Mouse (Mus musculus): ENCODE results near the gene Tifab. TPM values are rescaled to one million over a fixed set of nuclear protein-coding genes. Genes with fewer than 3 reads are reported as not detected.

Tifab gene
- polyA plus RNA-seq, 1 experiment: 0.03 TPM

DNA sequence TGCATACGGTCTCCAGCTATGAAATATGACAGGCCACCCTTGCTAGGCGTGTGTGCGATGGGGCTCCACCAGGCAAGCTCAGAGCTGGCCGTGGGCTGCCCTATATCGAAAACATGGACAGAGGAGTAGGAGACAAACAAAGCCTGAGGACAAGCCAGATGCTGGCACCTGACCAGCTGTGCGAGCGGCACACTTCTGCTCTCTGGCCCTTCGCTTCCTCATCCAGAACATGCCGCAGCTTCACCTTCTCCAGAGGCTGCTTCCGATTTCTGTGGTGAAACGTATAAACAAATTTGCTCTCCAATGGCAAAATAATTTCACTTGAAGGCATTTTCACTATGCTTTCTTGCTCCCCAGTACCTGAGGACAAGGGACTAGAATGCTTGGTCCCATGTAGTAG lies 13.1 kb downstream of the Tifab start:
- no peaks in the 10 kb centered on the region for H3K36me3 ChIP-seq (ENCODE audit: control insufficient read depth)
- H3K27me3 ChIP-seq (ENCODE audit: control insufficient read depth): no peaks in the 10 kb centered on the region
- H3K9me3 ChIP-seq (ENCODE audit: control insufficient read depth, low read length): no peaks in the 10 kb centered on the region
- H3K4me3 ChIP-seq (replicated peaks): no peak overlapping the region
- no peaks in the 10 kb centered on the region for H3K4me1 ChIP-seq (ENCODE audit: control insufficient read depth)
- TF ChIP-seq TAL1 (IDR thresholded peaks at IDR 0.05; ENCODE audit: low read length) (no peak), GATA1 (IDR thresholded peaks at IDR 0.05; ENCODE audit: low read length) (no peak)

GRCm38 (mm10) chr13:56164372-56164771 lies 14.3 kb downstream of the Tifab start:
- TF ChIP-seq TAL1 (IDR thresholded peaks at IDR 0.05; ENCODE audit: low read length) (no peak), GATA1 (IDR thresholded peaks at IDR 0.05; ENCODE audit: low read length) (no peak)
- no peaks in the 10 kb centered on the region for H3K36me3 ChIP-seq (ENCODE audit: control insufficient read depth)
- peaks cover 4% of the 10 kb centered on the region for H3K27me3 ChIP-seq (ENCODE audit: control insufficient read depth)
- H3K4me1 ChIP-seq (ENCODE audit: control insufficient read depth): no peaks in the 10 kb centered on the region
- H3K4me3 ChIP-seq (replicated peaks): no peak overlapping the region
- H3K9me3 ChIP-seq (ENCODE audit: control insufficient read depth, low read length): no peaks in the 10 kb centered on the region

DNA sequence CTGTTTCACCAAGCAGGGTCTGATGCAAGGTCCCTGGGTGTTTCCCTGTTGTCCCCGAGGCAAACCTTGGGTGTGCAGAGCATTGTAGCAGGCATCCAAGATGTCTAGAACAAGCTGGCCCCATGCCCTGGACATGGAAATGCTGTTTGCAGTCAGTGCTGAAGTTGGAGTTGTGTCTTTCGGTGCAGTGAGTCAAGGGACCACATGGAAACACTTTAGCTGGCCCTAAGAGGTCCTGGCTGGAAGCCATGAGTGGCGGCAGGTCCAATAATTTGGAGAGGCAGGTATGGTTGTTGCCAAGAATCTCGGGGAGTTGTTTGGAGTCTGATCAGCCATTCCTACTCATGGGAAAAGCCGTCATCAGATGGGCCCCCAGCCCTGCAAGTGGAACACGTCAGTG lies 14.9 kb downstream of the Tifab start:
- no peak overlapping the region for H3K4me3 ChIP-seq (replicated peaks)
- H3K36me3 ChIP-seq (ENCODE audit: control insufficient read depth): no peaks in the 10 kb centered on the region
- peaks cover 7% of the 10 kb centered on the region for H3K27me3 ChIP-seq (ENCODE audit: control insufficient read depth)
- H3K9me3 ChIP-seq (ENCODE audit: control insufficient read depth, low read length): no peaks in the 10 kb centered on the region
- no peaks in the 10 kb centered on the region for H3K4me1 ChIP-seq (ENCODE audit: control insufficient read depth)
- no peak for TF ChIP-seq TAL1 (IDR thresholded peaks at IDR 0.05; ENCODE audit: low read length)
- no peak for TF ChIP-seq GATA1 (IDR thresholded peaks at IDR 0.05; ENCODE audit: low read length)

DNA sequence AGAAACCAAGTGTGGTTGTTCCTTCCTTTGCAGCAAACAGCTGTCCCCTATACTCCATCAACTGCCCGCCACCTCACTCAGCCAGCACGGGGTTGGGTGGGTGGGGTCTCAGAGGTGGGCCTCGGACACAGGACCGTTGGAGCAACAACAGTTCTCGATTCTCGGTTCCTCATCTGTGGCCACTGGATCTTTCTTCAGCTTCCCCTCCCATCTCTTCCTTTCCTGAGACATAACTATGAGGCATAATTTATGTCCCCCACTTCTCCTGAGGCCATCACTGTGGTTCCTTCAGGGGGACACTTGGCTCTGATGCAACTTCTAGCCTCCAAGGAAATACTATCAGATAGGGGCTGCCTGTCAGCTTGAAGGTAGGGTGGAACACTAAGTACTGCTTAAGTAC lies 15.8 kb downstream of the Tifab start:
- Histone ChIP-seq H3K9me3 (ENCODE audit: control insufficient read depth, low read length) (no peaks in the 10 kb centered on the region), H3K4me1 (ENCODE audit: control insufficient read depth) (no peaks in the 10 kb centered on the region), H3K36me3 (ENCODE audit: control insufficient read depth) (no peaks in the 10 kb centered on the region), H3K27me3 (ENCODE audit: control insufficient read depth) (peaks cover 7% of the 10 kb centered on the region), H3K4me3 (replicated peaks) (no peak overlapping the region)
- TF ChIP-seq TAL1 (IDR thresholded peaks at IDR 0.05; ENCODE audit: low read length) (no peak), GATA1 (IDR thresholded peaks at IDR 0.05; ENCODE audit: low read length) (no peak)

DNA sequence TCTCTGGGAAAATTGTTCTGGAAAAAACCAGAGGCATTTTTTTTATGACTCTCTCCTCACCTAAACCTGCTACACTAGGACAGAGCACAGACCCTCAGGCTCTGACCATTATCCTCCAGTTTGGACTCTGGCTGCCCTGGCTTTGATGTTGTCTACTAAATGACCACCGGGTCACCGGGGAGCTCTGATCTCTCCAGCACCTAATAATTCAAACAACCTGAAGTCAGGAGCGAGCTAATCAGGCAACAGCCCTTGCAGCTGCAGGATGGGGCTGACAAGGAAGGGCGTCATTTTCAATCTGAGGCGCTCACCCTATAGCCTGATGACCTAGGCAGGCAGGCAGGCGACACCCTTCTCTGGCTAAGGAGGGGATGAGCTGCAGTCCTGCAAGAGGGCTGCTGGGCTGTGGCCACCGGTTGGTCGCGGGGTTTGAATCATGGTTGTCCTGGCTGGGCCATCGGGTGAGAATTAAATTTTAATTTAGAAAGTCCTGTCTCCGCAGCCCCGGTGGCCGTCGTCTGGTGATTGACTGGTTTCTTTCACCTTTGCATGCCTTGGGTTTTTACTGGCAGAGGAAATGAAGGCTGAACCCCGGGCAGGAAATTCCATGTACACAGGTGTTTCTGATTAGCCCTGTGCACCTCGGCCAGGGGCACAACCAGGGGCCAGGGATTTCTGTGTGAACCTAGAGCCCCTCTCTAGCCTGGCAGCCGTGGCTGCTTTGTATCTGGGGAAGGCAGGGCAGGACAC lies 18.9 kb downstream of the Tifab start:
- Histone ChIP-seq H3K9me3 (ENCODE audit: control insufficient read depth, low read length) (no peaks in the 10 kb centered on the region), H3K27me3 (ENCODE audit: control insufficient read depth) (peaks cover 7% of the 10 kb centered on the region)

GRCm38 (mm10) chr13:56159016-56159601 lies 19.6 kb downstream of the Tifab start:
- TF ChIP-seq TAL1 (IDR thresholded peaks at IDR 0.05; ENCODE audit: low read length): no peak
- TF ChIP-seq GATA1 (IDR thresholded peaks at IDR 0.05; ENCODE audit: low read length): no peak
- Histone ChIP-seq H3K4me1 (ENCODE audit: control insufficient read depth) (no peaks in the 10 kb centered on the region), H3K4me3 (replicated peaks) (no peak overlapping the region), H3K36me3 (ENCODE audit: control insufficient read depth) (no peaks in the 10 kb centered on the region), H3K9me3 (ENCODE audit: control insufficient read depth, low read length) (no peaks in the 10 kb centered on the region), H3K27me3 (ENCODE audit: control insufficient read depth) (peaks cover 7% of the 10 kb centered on the region)

More for the DNA sequence above, 18.9 kb downstream of the Tifab start:
- H3K36me3 ChIP-seq (ENCODE audit: control insufficient read depth): no peaks in the 10 kb centered on the region
- TF ChIP-seq GATA1 (IDR thresholded peaks at IDR 0.05; ENCODE audit: low read length) (no peak), TAL1 (IDR thresholded peaks at IDR 0.05; ENCODE audit: low read length) (no peak)
- no peaks in the 10 kb centered on the region for H3K4me1 ChIP-seq (ENCODE audit: control insufficient read depth)
- no peak overlapping the region for H3K4me3 ChIP-seq (replicated peaks)

DNA sequence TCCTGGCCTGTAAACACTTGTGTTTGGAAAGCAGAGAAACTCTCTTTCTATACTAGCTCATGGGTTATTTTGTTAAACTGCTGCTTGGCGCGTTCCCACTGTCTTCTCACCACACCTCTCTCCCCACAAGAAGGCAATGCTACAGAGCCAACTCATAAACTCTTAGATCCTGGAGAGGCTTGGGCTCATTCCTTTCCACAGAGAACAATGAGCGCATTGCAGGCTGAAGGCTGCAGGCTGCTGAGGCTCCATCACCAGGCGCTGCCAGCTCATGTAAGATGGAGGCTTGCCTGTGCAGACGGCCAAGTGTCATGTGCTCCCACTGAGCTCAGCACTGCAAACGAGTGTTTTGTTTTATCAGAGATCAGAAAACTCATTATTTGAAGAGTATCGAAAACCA lies 23.0 kb downstream of the Tifab start:
- H3K4me3 ChIP-seq (replicated peaks): no peak overlapping the region
- H3K4me1 ChIP-seq (ENCODE audit: control insufficient read depth): no peaks in the 10 kb centered on the region; the same call in 1 of the 2 replicates
- TF ChIP-seq TAL1 (IDR thresholded peaks at IDR 0.05; ENCODE audit: low read length): no peak
- no peak for TF ChIP-seq GATA1 (IDR thresholded peaks at IDR 0.05; ENCODE audit: low read length)
- no peaks in the 10 kb centered on the region for H3K36me3 ChIP-seq (ENCODE audit: control insufficient read depth)
- peaks cover 7% of the 10 kb centered on the region for H3K27me3 ChIP-seq (ENCODE audit: control insufficient read depth)
- H3K9me3 ChIP-seq (ENCODE audit: control insufficient read depth, low read length): no peaks in the 10 kb centered on the region

GRCm38 (mm10) chr13:56155048-56155447 lies 23.6 kb downstream of the Tifab start:
- Histone ChIP-seq H3K9me3 (ENCODE audit: control insufficient read depth, low read length) (no peaks in the 10 kb centered on the region), H3K4me3 (replicated peaks) (no peak overlapping the region), H3K27me3 (ENCODE audit: control insufficient read depth) (peaks cover 5% of the 10 kb centered on the region), H3K36me3 (ENCODE audit: control insufficient read depth) (no peaks in the 10 kb centered on the region), H3K4me1 (ENCODE audit: control insufficient read depth) (no peaks in the 10 kb centered on the region; the same call in 1 of the 2 replicates)
- TF ChIP-seq TAL1 (IDR thresholded peaks at IDR 0.05; ENCODE audit: low read length) (no peak), GATA1 (IDR thresholded peaks at IDR 0.05; ENCODE audit: low read length) (no peak)

- no peaks in the 10 kb centered on the region for H3K9me3 ChIP-seq (ENCODE audit: control insufficient read depth, low read length)
- no peaks in the 10 kb centered on the region; the same call in 1 of the 2 replicates for H3K27me3 ChIP-seq (ENCODE audit: control insufficient read depth)
- no peaks in the 10 kb centered on the region for H3K36me3 ChIP-seq (ENCODE audit: control insufficient read depth)
- TF ChIP-seq TAL1 (IDR thresholded peaks at IDR 0.05; ENCODE audit: low read length) (no peak), GATA1 (IDR thresholded peaks at IDR 0.05; ENCODE audit: low read length) (no peak)
- H3K4me3 ChIP-seq (replicated peaks): no peak overlapping the region
- H3K4me1 ChIP-seq (ENCODE audit: control insufficient read depth): no peaks in the 10 kb centered on the region; the same call in 1 of the 2 replicates
These were observed 25.8 kb downstream of the Tifab start for GRCm38 (mm10) chr13:56152773-56153460.

Data from erythroblast, embryonic 14.5 days (primary cell).